Mouse (Mus musculus): Measurements from ENCODE around the gene Gfy.

DNA sequence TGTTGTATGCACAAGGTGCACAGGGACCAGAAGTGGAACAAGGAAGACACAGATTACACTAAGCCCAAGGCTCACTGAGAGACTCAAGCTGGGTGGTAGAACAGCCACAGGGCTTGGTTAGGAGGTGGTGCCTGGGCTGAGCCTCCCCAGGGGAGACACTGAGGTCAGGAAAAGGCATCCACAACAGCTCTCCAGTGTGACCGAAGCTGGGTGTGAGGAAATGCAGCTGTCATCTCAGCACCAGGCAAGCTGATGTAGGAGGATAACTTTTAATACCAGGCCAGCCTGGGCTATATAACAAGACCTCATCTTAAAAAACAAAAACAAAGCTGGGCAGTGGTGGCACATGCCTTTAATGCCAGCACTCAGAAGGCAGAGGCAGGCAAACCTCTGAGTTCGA lies 11.8 kb upstream of the Gfy start:
- TF ChIP-seq CTCF (IDR thresholded peaks at IDR 0.05): no peak
- TF ChIP-seq POLR2A (IDR thresholded peaks at IDR 0.05; ENCODE audit: insufficient read depth, low read depth, low read length): no peak

Measured in heart, adult 2 months (tissue).